Mouse (Mus musculus) midbrain, embryonic 11.5 days (tissue): ENCODE data around the gene Dnah7a. TPM values are rescaled to one million over a fixed set of nuclear protein-coding genes. Genes with fewer than 3 reads are reported as not detected.
"Not testable (repeated sequence)": the region's sequence is repeated elsewhere in the genome, so short reads cannot be mapped to it uniquely, and the experiment has no call there.

Experiments used
- ATAC-seq: fragments of 200-750 bp; cut with Nextera tagmentation; 2 replicates; pipeline ENCODE4 v1.8.0; 2017; ENCODE audit warnings: moderate TSS enrichment, moderate library complexity; ENCODE audit not compliant: low FRiP score
- DNase-seq: peaks from one replicate; pipeline ENCODE4 v3.0.0; 2015; ENCODE audit warnings: low spot score; ENCODE audit errors: missing footprints
- H3K27ac ChIP-seq: fragments of 300-500 bp; sonication (generic); 2 replicates; pipeline ENCODE4 v1.5.1; 2014; ENCODE audit warnings: low read depth, low read length
- H3K27me3 ChIP-seq: fragments of 300-500 bp; sonication (generic); 2 replicates; pipeline ENCODE4 v1.6.1; 2014; ENCODE audit warnings: mild to moderate bottlenecking, low read length, moderate library complexity, mixed read lengths; ENCODE audit not compliant: control insufficient read depth, insufficient read depth
- H3K36me3 ChIP-seq: fragments of 300-500 bp; sonication (generic); 2 replicates; pipeline ENCODE4 v1.6.1; 2014; ENCODE audit warnings: mild to moderate bottlenecking, low read length, moderate library complexity, mixed read lengths; ENCODE audit not compliant: control insufficient read depth, insufficient read depth
- H3K4me1 ChIP-seq: fragments of 300-500 bp; sonication (generic); 2 replicates; pipeline ENCODE4 v1.6.1; 2014; ENCODE audit warnings: low read length; ENCODE audit not compliant: control insufficient read depth, insufficient read depth
- H3K4me2 ChIP-seq: fragments of 300-500 bp; sonication (generic); 2 replicates; pipeline ENCODE4 v1.6.1; 2014; ENCODE audit warnings: mild to moderate bottlenecking, moderate library complexity
- H3K4me3 ChIP-seq: fragments of 300-500 bp; sonication (generic); 2 replicates; pipeline ENCODE4 v1.5.1; 2014; ENCODE audit warnings: low read depth, low read length
- H3K9ac ChIP-seq: fragments of 300-500 bp; sonication (generic); 2 replicates; pipeline ENCODE4 v1.6.1; 2014; ENCODE audit warnings: low read length
- H3K9me3 ChIP-seq: fragments of 300-500 bp; sonication (generic); 2 replicates; pipeline ENCODE4 v1.6.1; 2016; ENCODE audit warnings: low read length; ENCODE audit not compliant: control insufficient read depth
- WGBS: fragments of 180-500 bp; shearing (Covaris S2); extraction: QIAGEN DNeasy Blood & Tissue Kit; methylation state at CpG from one replicate; pipeline ENCODE4 v1.1.7; 2014; 5-methylcytosine and 5-hydroxymethylcytosine counted together
- polyA plus RNA-seq: library from polyadenylated mRNA; unstranded; fragments of >200 nt; fragmentation: Nextera tagmentation; extraction: Ambion mirVana; gene quantifications from 2 replicates; pipeline ENCODE4 v1.2.1, GENCODE M21; 2014

Gene Dnah7a
- polyA plus RNA-seq: 6.9 and 10.1 TPM in 2 replicates

GRCm38 (mm10) chr1:53706431-53707361, at the start of gene Dnah7a:
Gene Dnah7a, minus strand, starts transcription at chr1:53706784.
- H3K4me2 ChIP-seq: peak within 1 kb of the TSS; percentile 70
- peak within 1 kb of the TSS; percentile 47 for H3K4me3 ChIP-seq
- peak within 1 kb of the TSS; percentile 67 for H3K9ac ChIP-seq
- peak; percentile 98 for DNase-seq
- peak within 1 kb of the TSS; percentile 40; the same call in 1 of the 2 replicates for H3K27ac ChIP-seq
- ATAC-seq: peak; percentile 91
- H3K27me3 ChIP-seq: no peaks in the 10 kb centered on the region
- WGBS: 14% methylated on average over 42 of the region's 42 CpGs
- H3K36me3 ChIP-seq: no peaks in the 10 kb centered on the region
- H3K9me3 ChIP-seq: no peaks in the 10 kb centered on the region
- H3K4me1 ChIP-seq: peaks cover 3% of the 10 kb centered on the region; the same call in 1 of the 2 replicates

GRCm38 (mm10) chr1:53753501-53753900, 46.9 kb upstream of the Dnah7a start:
- H3K27ac ChIP-seq, H3K4me3 ChIP-seq, H3K4me2 ChIP-seq, ATAC-seq, H3K27me3 ChIP-seq, H3K9me3 ChIP-seq, DNase-seq, H3K4me1 ChIP-seq, H3K9ac ChIP-seq, H3K36me3 ChIP-seq: not testable (repeated sequence)
- WGBS: 90% methylated on average over 2 of the region's 2 CpGs

- no peak overlapping the region for H3K4me3 ChIP-seq
- H3K9ac ChIP-seq: no peak overlapping the region
- DNase-seq (no peak), ATAC-seq (no peak)
- no peak overlapping the region for H3K4me2 ChIP-seq
- no peaks in the 10 kb centered on the region for H3K4me1 ChIP-seq
- H3K27me3 ChIP-seq: no peaks in the 10 kb centered on the region
- H3K9me3 ChIP-seq: no peaks in the 10 kb centered on the region
- H3K27ac ChIP-seq: no peak overlapping the region
- H3K36me3 ChIP-seq: no peaks in the 10 kb centered on the region
- WGBS: 76% methylated on average over 1 of the region's 1 CpGs
Measured at GRCm38 (mm10) chr1:53751144-53751543, 44.6 kb upstream of the Dnah7a start.

DNA sequence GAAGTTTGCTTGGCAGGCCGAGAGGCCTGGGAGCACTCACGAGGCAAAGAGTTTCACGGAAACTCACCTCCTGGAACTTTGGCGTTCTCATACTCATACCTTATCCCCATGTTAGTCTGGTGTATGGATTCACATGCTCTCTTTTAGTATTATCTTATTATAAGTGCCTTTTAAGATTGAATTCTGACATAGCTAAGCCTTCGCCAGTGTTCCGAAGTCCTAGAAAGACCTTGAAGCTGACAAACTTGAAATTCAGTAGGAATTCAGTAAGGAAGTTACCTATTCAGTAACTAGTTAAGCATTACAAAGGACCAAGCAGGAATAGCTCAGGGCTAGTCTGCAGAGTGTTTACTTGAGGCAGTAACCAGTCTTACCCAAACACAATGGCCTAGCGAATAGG, 44.1 kb upstream of the Dnah7a start:
- not testable (repeated sequence) for H3K9ac ChIP-seq, DNase-seq, H3K27ac ChIP-seq, H3K4me3 ChIP-seq, H3K27me3 ChIP-seq, ATAC-seq, H3K36me3 ChIP-seq, H3K4me2 ChIP-seq, H3K4me1 ChIP-seq, H3K9me3 ChIP-seq
- 85% methylated on average over 7 of the region's 7 CpGs for WGBS

- H3K27ac ChIP-seq, H3K4me2 ChIP-seq, H3K9ac ChIP-seq, H3K27me3 ChIP-seq, ATAC-seq, H3K4me3 ChIP-seq, DNase-seq, H3K4me1 ChIP-seq, H3K36me3 ChIP-seq, H3K9me3 ChIP-seq: not testable (repeated sequence)
- 45% methylated on average over 1 of the region's 1 CpGs for WGBS
Measured at GRCm38 (mm10) chr1:53749881-53750385, 43.3 kb upstream of the Dnah7a start.

DNA sequence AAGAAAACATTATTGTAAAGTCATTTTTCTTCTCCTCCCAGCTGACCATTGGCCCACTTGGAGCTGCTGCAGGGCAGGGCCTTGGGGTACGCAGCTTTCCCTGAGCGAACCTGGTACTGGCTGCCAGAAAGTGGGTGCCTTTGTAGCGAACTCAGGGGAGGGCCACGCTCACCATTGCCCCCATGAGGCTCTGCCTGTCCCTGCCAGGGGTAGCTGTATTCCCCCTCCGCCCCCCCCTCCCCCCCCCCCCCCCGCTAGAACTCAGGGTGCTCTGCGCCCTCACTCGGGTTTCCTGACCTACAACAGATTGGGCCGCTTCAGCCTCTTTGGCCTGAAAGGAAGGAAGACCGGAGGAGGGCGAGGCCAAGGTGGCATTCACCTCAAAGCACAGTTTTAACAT, 42.0 kb upstream of the Dnah7a start:
- H3K9me3 ChIP-seq: no peaks in the 10 kb centered on the region
- H3K36me3 ChIP-seq: no peaks in the 10 kb centered on the region
- no peak overlapping the region for H3K9ac ChIP-seq
- WGBS: 33% methylated on average over 7 of the region's 11 CpGs
- H3K4me3 ChIP-seq: no peak overlapping the region
- no peak; the same call in 1 of the 2 replicates for ATAC-seq
- no peaks in the 10 kb centered on the region for H3K27me3 ChIP-seq
- no peaks in the 10 kb centered on the region for H3K4me1 ChIP-seq
- H3K4me2 ChIP-seq: no peak overlapping the region
- no peak overlapping the region for H3K27ac ChIP-seq
- no peak for DNase-seq

- WGBS: 52% methylated on average over 5 of the region's 5 CpGs
- Histone ChIP-seq H3K4me3 (no peak overlapping the region), H3K9me3 (no peaks in the 10 kb centered on the region), H3K27ac (no peak overlapping the region), H3K9ac (no peak overlapping the region), H3K4me1 (no peaks in the 10 kb centered on the region), H3K4me2 (no peak overlapping the region), H3K27me3 (no peaks in the 10 kb centered on the region), H3K36me3 (no peaks in the 10 kb centered on the region)
- DNase-seq (no peak), ATAC-seq (no peak)
Measured at GRCm38 (mm10) chr1:53746001-53746400, 39.4 kb upstream of the Dnah7a start.

DNA sequence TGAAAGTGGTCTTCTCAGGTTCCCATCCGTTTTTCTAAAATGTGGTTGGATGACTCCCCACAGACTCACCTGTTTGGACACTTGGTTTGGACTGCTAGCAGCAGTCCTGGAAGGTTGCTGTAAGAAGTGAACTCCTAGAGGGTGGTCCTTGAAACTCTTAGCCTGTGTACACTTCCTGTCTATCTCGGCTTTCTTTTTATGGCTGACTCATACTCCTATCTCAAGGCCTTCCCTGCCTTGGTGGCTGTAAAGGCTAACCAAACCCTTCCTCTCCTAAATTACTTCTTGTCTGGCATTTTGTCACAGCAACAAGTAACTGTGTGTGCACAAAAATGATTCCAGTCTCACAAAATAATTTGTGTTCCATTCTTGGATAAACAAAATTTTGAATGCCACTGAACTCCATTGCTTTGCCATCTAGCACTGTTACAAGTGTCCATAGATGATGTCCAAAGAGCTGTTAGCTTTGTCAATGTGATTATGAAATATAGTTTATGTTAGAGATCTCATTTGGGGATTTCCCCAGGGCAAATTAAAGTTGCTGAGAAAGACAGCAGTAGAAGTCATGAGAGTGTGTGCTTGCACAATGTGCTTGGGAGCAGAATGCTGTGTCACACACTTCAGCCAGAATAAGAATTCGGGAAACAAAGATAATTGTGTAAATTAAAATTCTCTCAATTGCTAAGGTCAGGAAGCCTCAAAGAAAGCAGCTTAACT, 35.3 kb upstream of the Dnah7a start:
- Histone ChIP-seq H3K36me3 (no peaks in the 10 kb centered on the region), H3K4me1 (no peaks in the 10 kb centered on the region), H3K9me3 (no peaks in the 10 kb centered on the region), H3K9ac (no peak overlapping the region), H3K4me2 (no peak overlapping the region), H3K4me3 (no peak overlapping the region), H3K27me3 (no peaks in the 10 kb centered on the region), H3K27ac (no peak overlapping the region)
- DNase-seq (no peak), ATAC-seq (no peak)
- WGBS: 82% methylated on average over 3 of the region's 3 CpGs
